Mouse (Mus musculus) adrenal gland, postnatal 25 days (tissue): Measurements from ENCODE around the gene Eloa. TPM values are rescaled to one million over a fixed set of nuclear protein-coding genes. Genes with fewer than 3 reads are reported as not detected.
"Not testable (repeated sequence)": the region's sequence is repeated elsewhere in the genome, so short reads cannot be mapped to it uniquely, and the experiment has no call there.

ENCODE experiments used
- DNase-seq: peaks from one replicate; pipeline ENCODE4 v3.0.0; 2021; ENCODE audit warnings: mixed read lengths
- total RNA-seq: library from RNA; stranded (reverse); gene quantifications from 2 replicates; pipeline ENCODE4 v1.2.3, GENCODE M21; 2021

Eloa gene
- total RNA-seq, 1 experiment from 2014 or later: 42.3 TPM

DNA sequence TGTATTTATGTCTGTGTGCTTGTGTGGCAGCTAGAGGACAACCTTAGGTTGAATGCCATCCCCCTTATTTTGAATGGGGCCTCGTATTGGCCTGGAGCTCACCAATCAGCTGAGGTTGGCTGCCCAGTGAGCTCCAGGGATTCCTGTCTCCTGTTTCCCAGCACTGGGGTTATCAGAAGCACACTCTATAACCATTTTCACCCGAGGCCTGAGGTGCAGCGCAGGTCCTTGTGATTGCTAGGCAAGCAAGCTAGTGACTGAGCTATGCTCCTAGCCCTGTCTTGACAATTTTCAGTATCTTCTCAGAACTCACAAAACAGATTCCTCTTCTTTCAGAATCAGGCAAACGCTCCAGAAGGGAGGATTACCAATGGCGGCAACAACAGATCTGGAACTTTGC is 37.0 kb downstream of the Eloa start:
- DNase-seq: no peak

DNA sequence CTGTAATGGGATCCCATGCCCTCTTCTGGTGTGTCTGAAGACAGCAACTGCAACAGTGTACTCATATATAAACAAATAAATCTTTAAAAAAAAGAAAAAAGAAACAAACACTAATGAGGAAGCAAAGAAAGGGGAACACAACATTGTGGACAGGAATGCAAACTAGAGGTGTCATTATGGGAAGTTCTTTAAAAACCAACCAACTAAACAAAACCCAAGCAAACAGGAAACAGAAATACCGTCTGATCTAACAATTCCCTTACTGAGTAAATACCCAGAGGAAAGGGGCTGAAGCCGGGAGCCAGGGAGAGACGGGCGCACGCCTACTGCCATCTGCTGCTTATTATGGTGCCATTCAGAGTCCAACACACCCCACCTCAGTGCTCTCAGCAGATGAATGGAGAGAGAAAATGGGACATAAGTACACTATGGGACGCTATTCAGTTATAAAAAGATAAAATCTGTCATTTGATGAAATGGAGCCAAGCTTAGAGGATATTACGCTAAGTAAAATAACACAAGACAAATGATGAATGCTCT is 40.0 kb downstream of the Eloa start:
- no peak for DNase-seq

DNA sequence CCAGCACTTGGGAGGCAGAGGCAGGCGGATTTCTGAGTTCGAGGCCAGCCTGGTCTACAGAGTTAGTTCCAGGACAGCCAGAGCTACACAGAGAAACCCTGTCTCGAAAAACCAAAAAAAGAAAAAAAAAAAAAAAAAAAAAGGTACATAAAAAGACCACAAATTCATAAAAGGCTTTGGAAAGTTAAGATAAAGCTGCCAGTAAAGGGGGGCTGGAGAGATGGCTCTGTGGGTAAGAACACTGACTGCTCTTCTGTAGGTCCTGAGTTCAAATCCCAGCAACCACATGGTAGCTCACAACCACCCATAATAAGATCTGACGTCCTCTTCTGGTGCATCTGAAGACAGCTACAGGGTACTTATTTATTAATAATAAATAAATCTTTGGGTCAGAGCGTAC is 41.3 kb downstream of the Eloa start:
- DNase-seq: not testable (repeated sequence)

DNA sequence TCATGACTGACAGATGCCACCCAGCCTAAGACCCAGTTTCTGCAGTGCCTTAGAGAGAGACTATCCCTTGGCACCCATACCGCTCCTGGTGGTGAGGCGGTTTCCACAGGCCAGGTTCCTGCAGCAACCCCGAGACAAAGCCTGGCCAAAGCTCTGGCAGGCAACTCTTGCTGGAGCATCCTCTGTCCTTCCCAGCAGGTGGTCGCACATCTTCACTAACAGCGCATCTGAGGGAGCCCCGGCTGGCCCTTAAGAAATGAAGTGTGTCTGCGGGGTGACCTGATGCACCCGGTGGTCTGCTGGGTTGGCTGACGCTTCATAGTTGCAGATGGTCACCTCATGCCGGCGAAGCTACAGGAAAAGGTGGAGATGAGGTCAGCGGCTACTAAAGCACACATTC is 45.4 kb downstream of the Eloa start:
- DNase-seq: no peak

DNA sequence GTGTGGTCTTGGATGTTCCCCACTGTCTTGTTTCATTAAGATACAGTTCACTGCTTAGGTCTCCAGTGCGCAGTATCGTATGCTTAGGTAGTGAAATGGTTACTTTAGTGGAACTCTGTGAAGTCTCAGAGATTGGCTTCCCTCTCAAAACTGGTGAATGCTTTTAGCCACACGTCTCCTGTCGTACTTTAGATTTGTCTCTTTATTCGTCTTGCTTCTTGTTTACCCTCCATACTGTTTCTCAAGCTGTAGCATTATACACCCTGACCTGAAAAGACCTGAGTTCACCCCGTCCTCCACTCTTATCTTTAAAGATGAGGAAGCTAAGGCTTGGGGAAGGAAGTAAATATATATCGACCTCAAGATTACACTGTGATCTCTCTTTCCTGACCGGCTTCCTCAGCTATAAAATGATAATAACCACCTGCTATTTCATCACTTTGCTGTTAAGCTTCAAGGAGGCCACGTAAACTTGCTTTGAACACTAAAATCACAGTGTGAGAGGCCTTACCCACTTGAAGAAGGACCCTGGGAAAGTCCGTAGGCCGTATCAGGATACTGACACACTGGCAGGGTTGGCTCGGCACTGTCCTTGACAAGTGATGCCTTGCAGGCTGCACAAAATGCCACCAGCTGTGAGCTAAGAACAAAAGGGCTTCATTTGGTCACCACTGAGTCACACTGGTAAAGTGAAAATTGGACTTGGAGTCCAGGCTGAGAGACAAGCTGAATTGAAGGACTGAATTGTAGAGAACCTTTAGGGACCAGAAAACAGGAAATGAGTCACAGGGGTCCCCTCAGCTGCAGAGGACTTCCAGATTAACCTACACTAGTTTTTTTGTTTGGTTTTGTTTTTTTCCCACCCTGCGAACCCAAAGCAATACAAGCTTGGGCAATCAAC is 48.4 kb downstream of the Eloa start:
- DNase-seq: no peak

- DNase-seq: peak; percentile 92
These were observed 49.0 kb downstream of the Eloa start, which contains the start of gene Lypla2 for GRCm38 (mm10) chr4:135972556-135972906. Lypla2 (minus strand) TSS chr4:135972626.

- DNase-seq: no peak
These were observed 49.6 kb downstream of the Eloa start for GRCm38 (mm10) chr4:135971805-135972555.

- no peak for DNase-seq
These were observed 51.0 kb downstream of the Eloa start for GRCm38 (mm10) chr4:135970585-135970984.

GRCm38 (mm10) chr4:135969070-135969750 is 52.4 kb downstream of the Eloa start:
- DNase-seq: no peak

GRCm38 (mm10) chr4:135968271-135968869 is 53.2 kb downstream of the Eloa start:
- no peak for DNase-seq

DNA sequence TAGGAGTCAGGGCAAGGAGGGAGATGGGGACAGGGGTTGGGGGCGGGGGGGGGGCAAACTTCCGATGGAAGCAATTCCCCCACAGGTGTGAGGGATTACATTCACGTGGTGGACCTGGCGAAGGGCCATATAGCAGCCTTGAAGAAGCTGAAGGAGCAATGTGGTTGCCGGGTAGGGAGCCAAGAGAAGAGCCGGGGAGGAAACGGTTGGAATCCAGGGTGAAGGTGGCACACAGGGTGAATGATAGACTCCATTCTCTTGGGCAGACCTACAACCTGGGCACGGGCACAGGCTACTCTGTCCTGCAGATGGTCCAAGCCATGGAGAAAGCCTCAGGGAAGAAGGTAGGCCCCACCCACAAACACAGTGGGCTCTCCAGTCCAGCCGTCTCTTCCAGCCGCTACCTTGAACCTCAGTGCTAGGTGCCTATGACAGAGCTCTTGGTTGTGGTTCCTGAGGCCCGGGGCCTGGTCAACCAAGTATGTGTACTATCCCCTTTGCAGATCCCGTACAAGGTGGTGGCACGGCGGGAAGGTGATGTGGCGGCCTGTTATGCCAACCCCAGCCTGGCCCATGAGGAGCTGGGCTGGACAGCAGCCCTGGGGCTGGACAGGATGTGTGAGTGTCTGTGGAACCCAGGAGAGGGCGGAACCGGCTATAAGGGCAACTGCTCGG is 54.3 kb downstream of the Eloa start:
- DNase-seq: no peak

GRCm38 (mm10) chr4:135966283-135966682 is 55.3 kb downstream of the Eloa start:
- no peak for DNase-seq

GRCm38 (mm10) chr4:135965113-135965512 is 56.5 kb downstream of the Eloa start:
- no peak for DNase-seq

- DNase-seq: peak; percentile 68
These were observed 57.1 kb downstream of the Eloa start for GRCm38 (mm10) chr4:135964426-135964825.

DNA sequence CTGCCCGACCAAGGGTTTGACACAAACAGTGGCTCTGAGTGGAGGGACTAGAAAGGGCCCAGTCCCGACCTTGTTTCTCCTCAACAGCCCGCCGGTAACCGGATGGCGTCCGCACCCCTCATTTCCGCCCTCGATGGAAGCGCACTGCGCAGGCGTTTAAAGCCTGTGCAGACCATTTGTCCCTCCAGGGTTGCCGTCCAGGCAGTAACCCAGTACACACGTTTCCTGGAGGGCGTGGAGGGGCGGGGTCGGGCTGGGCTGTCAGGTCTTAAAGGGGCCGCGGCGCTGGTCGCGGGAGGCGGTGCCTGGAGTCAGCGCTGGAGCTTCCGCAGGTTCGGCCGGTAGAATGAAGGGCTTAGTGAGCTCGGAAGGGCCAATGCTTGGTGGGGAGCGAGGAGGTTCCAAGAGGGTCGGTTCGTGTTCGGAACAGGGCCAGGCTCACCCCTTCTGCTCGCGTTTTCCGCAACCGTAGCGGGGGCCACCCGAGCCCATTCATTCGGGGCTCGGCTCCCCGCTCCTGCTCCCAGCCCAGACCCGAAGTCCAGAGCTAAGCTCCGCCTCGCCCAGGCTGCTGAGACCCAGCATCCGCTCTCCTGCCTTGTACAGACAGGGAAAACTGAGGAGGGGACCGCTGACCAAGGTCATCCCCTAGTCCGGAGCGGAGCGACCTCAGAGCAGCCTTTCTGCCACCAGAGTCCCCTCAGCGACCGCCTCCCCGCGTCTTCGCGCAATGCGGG is 57.9 kb downstream of the Eloa start, which contains the start of gene Gale:
TSS of gene Gale (plus strand) at position 271 of the 737 bp plus-strand sequence.
- peak; percentile 96 for DNase-seq

DNA sequence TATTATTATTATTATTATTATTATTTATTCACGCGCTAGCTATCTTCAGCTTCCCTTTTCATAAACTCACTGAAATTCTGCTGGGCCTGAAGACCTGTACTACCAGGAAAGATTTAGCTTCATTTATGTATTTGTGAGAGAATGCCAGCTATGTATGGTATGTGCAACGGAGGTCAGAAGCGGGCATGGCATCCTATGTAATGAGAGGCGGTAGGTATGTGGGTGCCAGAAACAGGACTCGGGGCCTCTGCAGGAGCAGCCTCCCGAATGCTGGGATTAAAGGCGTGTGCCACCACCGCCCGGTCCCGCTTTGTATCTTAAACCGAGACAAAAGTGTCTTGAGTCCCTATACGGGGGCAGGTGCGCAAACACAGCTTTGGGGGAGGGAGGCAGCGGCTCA is 58.6 kb downstream of the Eloa start:
- no peak for DNase-seq

GRCm38 (mm10) chr4:135962198-135962597 is 59.4 kb downstream of the Eloa start:
- no peak for DNase-seq

DNA sequence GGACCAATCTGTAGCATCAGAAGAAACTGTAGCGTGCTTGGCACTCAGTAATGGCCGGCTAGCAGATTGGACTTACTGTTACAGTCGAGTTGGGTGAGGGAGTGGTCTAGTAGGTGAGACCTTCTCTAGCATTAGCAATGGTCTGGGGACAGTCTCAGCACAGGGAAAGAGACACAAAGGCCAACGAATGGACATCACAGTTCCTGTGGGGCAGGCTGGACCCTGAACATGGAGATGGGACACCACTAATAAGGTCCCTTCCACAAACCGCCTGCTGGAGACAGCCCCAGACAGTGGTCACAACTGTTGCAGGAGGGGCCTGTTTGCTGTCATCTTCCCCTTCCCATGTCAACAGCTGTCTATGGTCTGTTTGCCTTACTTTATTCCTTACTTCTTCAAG is 59.9 kb downstream of the Eloa start:
- DNase-seq: no peak

DNA sequence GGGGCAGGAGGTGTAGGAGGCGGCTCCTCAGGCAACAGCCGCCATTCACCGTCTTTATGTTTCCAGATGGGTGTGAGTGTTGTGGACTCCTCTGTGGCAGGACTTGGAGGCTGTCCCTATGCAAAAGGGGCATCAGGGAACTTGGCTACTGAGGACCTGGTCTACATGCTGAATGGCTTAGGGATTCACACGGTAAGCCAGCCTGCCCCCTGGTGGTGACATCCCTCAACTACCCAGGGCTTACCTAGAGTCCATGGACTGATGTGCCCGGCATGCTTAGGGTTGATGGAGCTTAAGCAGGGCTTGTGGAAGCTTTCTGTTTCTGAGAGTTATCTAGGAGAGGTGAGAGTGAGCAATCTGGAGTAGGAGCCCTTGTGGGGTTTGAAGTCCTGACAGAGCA is 60.8 kb downstream of the Eloa start:
- peak; percentile 81 for DNase-seq

GRCm38 (mm10) chr4:135958354-135958753 is 63.2 kb downstream of the Eloa start:
- no peak for DNase-seq

- no peak for DNase-seq
These were observed 65.7 kb downstream of the Eloa start for GRCm38 (mm10) chr4:135955886-135956285.
